Mouse (Mus musculus) midbrain, postnatal 0 days (tissue): ENCODE data around the gene Aknad1. TPM values are rescaled to one million over a fixed set of nuclear protein-coding genes. Genes with fewer than 3 reads are reported as not detected.

Experiments
- ATAC-seq: fragments of 200-750 bp; cut with Nextera tagmentation; 2 replicates; pipeline ENCODE4 v1.8.0; 2017; ENCODE audit warnings: moderate number of reproducible peaks, mild to moderate bottlenecking, moderate TSS enrichment, moderate library complexity; ENCODE audit not compliant: low FRiP score
- DNase-seq: peaks from one replicate; pipeline ENCODE4 v3.0.0-alpha.2; 2015; ENCODE audit warnings: low spot score
- H3K27ac ChIP-seq: fragments of 300-500 bp; sonication (generic); 2 replicates; pipeline ENCODE4 v1.5.1; 2014; ENCODE audit warnings: low read depth, mild to moderate bottlenecking, low read length, mixed read lengths
- H3K27me3 ChIP-seq: fragments of 300-500 bp; sonication (generic); 2 replicates; pipeline ENCODE4 v1.6.1; 2014; ENCODE audit warnings: low read length, control low read depth, mixed read lengths; ENCODE audit not compliant: insufficient read depth
- H3K36me3 ChIP-seq: fragments of 300-500 bp; sonication (generic); 2 replicates; pipeline ENCODE4 v1.6.1; 2014; ENCODE audit warnings: low read length, control low read depth, mixed read lengths; ENCODE audit not compliant: insufficient read depth
- H3K4me1 ChIP-seq: fragments of 300-500 bp; sonication (generic); 2 replicates; pipeline ENCODE4 v1.6.1; 2014; ENCODE audit warnings: mild to moderate bottlenecking, control low read depth, antibody characterized with exemption, low read length, mixed read lengths; ENCODE audit not compliant: insufficient read depth
- H3K4me2 ChIP-seq: fragments of 300-500 bp; sonication (generic); 2 replicates; pipeline ENCODE4 v1.6.1; 2014; ENCODE audit warnings: low read depth, mild to moderate bottlenecking, low read length, mixed read lengths; ENCODE audit not compliant: poor library complexity, severe bottlenecking
- H3K4me3 ChIP-seq: fragments of 300-500 bp; sonication (generic); 2 replicates; pipeline ENCODE4 v1.5.1; 2014; ENCODE audit warnings: low read depth, mild to moderate bottlenecking, low read length, moderate library complexity
- H3K9ac ChIP-seq: fragments of 300-500 bp; sonication (generic); replicated peaks from 2 replicates; pipeline ENCODE4 v1.6.1; 2014; ENCODE audit warnings: mild to moderate bottlenecking, low read length, moderate library complexity, mixed read lengths; ENCODE audit not compliant: poor library complexity, severe bottlenecking
- H3K9me3 ChIP-seq: fragments of 300-500 bp; sonication (generic); 2 replicates; pipeline ENCODE4 v1.6.1; 2016; ENCODE audit warnings: low read length, control low read depth
- CTCF ChIP-seq: IDR thresholded peaks from 2 replicates; pipeline ENCODE4 v1.5.1; 2016; ENCODE audit warnings: antibody characterized with exemption, mild to moderate bottlenecking
- WGBS: fragments of 180-500 bp; shearing (Covaris S2); extraction: QIAGEN DNeasy Blood & Tissue Kit; methylation state at CpG from one replicate; pipeline ENCODE4 v1.1.7; 2014; 5-methylcytosine and 5-hydroxymethylcytosine counted together
- polyA plus RNA-seq: library from polyadenylated mRNA; unstranded; fragments of >200 nt; fragmentation: Nextera tagmentation; extraction: Ambion mirVana; gene quantifications from 2 replicates; pipeline ENCODE4 v1.2.1, GENCODE M21; 2015
- total RNA-seq: library from RNA; depleted of rRNA; stranded (reverse); fragments of >200 nt; gene quantifications from 2 replicates; pipeline ENCODE4 v1.2.3, GENCODE M21; 2014; rRNA removed

The Aknad1 gene
- not detected in 2 replicates for total RNA-seq
- not detected in 2 replicates for polyA plus RNA-seq

GRCm38 (mm10) chr3:108739045-108739708 is at the start of gene Aknad1:
Gene Aknad1 (plus strand): TSS chr3:108739658.
- 63% methylated on average over 8 of the region's 8 CpGs for WGBS
- DNase-seq (no peak), ATAC-seq (no peak)
- Histone ChIP-seq H3K27me3 (no peaks in the 10 kb centered on the region), H3K4me3 (no peak within 1 kb of the TSS), H3K9me3 (no peaks in the 10 kb centered on the region), H3K27ac (no peak within 1 kb of the TSS), H3K4me1 (no peaks in the 10 kb centered on the region), H3K36me3 (no peaks in the 10 kb centered on the region), H3K9ac (no peak within 1 kb of the TSS), H3K4me2 (no peak within 1 kb of the TSS)
- TF ChIP-seq CTCF, result no peak

GRCm38 (mm10) chr3:108689979-108690378 is 49.5 kb upstream of the Aknad1 start:
- ATAC-seq (no peak), DNase-seq (no peak)
- H3K9ac ChIP-seq, result no peak overlapping the region
- H3K9me3 ChIP-seq, result no peaks in the 10 kb centered on the region
- H3K4me1 ChIP-seq, result no peaks in the 10 kb centered on the region
- no peak for TF ChIP-seq CTCF
- no peak overlapping the region for H3K4me2 ChIP-seq
- 60% methylated on average over 4 of the region's 4 CpGs for WGBS
- no peak overlapping the region for H3K27ac ChIP-seq
- H3K27me3 ChIP-seq, result no peaks in the 10 kb centered on the region
- H3K36me3 ChIP-seq, result peaks cover 6% of the 10 kb centered on the region
- no peak overlapping the region for H3K4me3 ChIP-seq

GRCm38 (mm10) chr3:108694321-108694720 is 45.1 kb upstream of the Aknad1 start:
- Histone ChIP-seq H3K4me1 (no peaks in the 10 kb centered on the region), H3K27ac (no peak overlapping the region), H3K9ac (no peak overlapping the region), H3K36me3 (no peaks in the 10 kb centered on the region), H3K4me3 (no peak overlapping the region), H3K9me3 (no peaks in the 10 kb centered on the region), H3K27me3 (no peaks in the 10 kb centered on the region), H3K4me2 (no peak overlapping the region)
- WGBS, result 93% methylated on average over 9 of the region's 9 CpGs
- DNase-seq (no peak), ATAC-seq (no peak)
- TF ChIP-seq CTCF, result no peak

- WGBS, result 93% methylated on average over 8 of the region's 8 CpGs
- ATAC-seq, result no peak
- no peak overlapping the region for H3K4me2 ChIP-seq
- no peaks in the 10 kb centered on the region for H3K9me3 ChIP-seq
- H3K36me3 ChIP-seq, result 0 out of 2 replicates have a peak, but pooled peaks cover 5% of the 10 kb centered on the region
- H3K4me1 ChIP-seq, result no peaks in the 10 kb centered on the region
- H3K27ac ChIP-seq, result no peak overlapping the region
- TF ChIP-seq CTCF, result no peak
- no peak overlapping the region for H3K9ac ChIP-seq
- no peak overlapping the region for H3K4me3 ChIP-seq
- no peaks in the 10 kb centered on the region for H3K27me3 ChIP-seq
- DNase-seq, result no peak
Observed at GRCm38 (mm10) chr3:108698662-108699061, 40.8 kb upstream of the Aknad1 start.

GRCm38 (mm10) chr3:108699786-108700185 is 39.7 kb upstream of the Aknad1 start:
- no peak for ATAC-seq
- 0 out of 2 replicates have a peak, but pooled peaks cover 5% of the 10 kb centered on the region for H3K36me3 ChIP-seq
- no peak for TF ChIP-seq CTCF

GRCm38 (mm10) chr3:108701256-108701655 is 38.2 kb upstream of the Aknad1 start:
- Histone ChIP-seq H3K27ac (no peak overlapping the region), H3K36me3 (0 out of 2 replicates have a peak, but pooled peaks cover 5% of the 10 kb centered on the region), H3K9ac (no peak overlapping the region), H3K9me3 (no peaks in the 10 kb centered on the region), H3K27me3 (no peaks in the 10 kb centered on the region), H3K4me1 (no peaks in the 10 kb centered on the region), H3K4me2 (no peak overlapping the region), H3K4me3 (no peak overlapping the region)
- DNase-seq, result peak; percentile 49
- TF ChIP-seq CTCF, result peak; percentile 77
- no peak for ATAC-seq
- WGBS, result 88% methylated on average over 1 of the region's 1 CpGs

More at GRCm38 (mm10) chr3:108699786-108700185, 39.7 kb upstream of the Aknad1 start:
- WGBS, result 95% methylated on average over 4 of the region's 4 CpGs
- Histone ChIP-seq H3K4me1 (no peaks in the 10 kb centered on the region), H3K27ac (no peak overlapping the region), H3K4me2 (no peak overlapping the region), H3K4me3 (no peak overlapping the region), H3K27me3 (no peaks in the 10 kb centered on the region), H3K9ac (no peak overlapping the region), H3K9me3 (no peaks in the 10 kb centered on the region)
- no peak for DNase-seq
